Mouse (Mus musculus) cerebellum, postnatal 14 days (tissue): ENCODE results near the gene Gm4707.
A peak's percentile ranks its signal among the peaks of the same experiment; 100 is the strongest.
"Not testable (repeated sequence)": the region's sequence is repeated elsewhere in the genome, so short reads cannot be mapped to it uniquely, and the experiment has no call there.

Experiments used
- DNase-seq, 2 experiments: peaks; one replicate each; pipeline ENCODE4 v3.0.0; 2021; ENCODE audit warnings: mixed read lengths in 2 of 2

Gene Gm4707

DNA sequence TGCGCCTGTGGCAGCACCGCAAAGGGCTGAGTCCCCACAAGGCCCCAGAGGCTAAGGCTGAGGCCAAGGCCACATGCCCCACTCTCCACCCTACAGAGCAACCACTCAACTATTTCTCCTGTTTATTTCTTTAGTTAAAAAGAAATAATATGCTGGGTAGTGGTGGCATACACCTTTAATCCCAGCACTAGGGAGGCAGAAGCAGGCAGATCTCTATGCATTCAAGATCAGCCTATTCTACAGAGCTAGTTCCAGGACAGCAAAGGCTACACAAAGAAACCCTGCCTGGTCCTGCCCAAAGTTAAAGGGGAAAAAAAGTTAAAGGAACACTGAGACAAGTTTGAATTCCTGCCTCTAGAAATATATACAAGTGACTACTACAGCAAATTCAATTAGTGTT is at the start of gene Gm4707:
Gm4707 (minus strand) TSS at position 101 of the 400 bp plus-strand sequence.
- DNase-seq: no peak

DNA sequence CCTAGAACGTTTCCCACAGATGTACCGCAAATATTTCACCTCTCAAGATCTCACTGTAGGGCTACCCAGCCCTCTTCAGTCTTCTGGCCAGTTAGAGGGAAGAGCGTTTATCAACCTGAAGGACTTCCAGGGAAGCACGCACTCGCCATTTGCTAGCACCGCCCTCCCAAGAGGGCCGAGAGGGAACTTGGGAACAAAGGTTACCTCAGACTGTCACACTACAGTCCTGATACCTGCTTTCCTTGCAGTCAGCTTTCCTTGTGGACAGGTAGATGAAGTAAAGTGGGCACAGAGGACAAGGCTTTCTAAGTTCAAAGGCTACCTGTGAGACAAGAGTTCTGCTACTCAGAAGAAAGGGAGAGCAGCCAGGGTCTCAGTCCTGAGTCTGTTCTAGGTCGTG is 47.1 kb upstream of the Gm4707 start:
- DNase-seq: no peak

DNA sequence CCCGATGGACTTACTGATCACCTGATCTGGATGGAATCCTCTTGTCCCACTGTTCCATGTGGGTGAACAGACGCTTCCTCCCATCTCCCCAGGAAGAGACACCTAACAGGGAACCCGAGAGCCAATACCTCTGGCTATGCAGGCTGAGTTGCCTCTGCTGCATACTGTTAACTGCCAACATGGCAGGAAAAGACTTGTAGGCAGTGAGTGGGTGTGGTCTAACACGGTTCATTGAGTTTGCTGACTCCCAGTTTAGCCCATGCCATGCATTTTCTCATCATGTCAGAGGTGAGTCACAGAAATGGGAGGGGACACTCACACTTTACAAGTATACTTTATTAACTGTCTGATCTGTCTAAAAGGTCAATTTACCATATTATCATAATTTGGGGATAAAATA is 36.1 kb upstream of the Gm4707 start:
- DNase-seq: no peak

DNA sequence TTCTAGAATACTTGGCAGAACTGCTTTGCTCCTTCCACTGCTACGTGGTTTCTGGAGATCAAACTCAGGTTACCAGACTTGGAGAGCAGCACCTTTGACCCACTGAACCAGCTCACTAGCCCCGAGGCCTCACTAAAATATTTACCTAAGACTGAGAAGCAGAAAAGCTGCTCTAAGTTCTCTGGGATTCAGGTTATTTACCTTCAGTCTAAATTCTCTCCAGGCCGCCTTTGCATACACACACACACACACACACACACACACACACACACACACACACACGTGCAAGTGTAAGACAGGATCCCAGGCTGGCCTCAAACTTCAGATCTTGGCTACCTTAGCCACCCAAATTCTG is 31.6 kb upstream of the Gm4707 start:
- no peak for DNase-seq

GRCm38 (mm10) chr17:71490666-71491331 is 31.1 kb upstream of the Gm4707 start:
- no peak for DNase-seq

DNA sequence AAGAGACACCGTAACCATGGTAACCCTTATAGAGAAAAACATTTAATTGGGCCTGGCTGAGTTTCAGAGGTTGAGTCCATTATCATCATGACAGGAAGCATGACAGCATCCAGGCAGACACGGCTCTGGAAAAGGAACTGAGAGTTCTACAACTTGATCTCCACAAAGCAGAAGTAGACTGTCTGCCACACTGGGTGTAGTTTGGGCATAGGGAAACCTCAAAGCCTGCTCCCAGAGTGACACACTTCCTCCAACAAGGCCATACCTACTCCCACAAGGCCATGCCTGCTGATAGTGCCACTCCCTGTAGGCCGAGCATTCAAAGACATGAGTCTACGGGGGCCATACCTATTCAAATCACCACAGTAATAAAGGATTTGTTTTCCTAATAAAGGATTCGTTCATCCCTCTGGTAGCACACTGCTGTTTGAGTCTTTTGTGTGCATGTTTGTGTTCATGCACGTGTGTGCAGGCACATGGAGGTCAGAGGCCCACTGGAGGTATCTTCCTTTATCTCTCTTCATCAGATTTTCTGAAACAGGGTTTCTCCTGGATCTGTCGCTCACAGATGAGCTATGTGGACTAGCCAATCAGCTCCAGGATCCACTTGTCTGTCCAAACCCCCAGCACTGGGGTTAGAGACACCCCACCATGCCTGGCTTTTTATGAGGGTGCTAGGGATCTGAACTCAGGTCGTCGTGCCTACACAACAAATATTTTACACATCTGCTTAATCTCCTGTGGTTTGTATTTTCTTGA is 30.2 kb upstream of the Gm4707 start:
- no peak for DNase-seq

- DNase-seq: no peak
Measured at GRCm38 (mm10) chr17:71486231-71486851, 26.6 kb upstream of the Gm4707 start.

DNA sequence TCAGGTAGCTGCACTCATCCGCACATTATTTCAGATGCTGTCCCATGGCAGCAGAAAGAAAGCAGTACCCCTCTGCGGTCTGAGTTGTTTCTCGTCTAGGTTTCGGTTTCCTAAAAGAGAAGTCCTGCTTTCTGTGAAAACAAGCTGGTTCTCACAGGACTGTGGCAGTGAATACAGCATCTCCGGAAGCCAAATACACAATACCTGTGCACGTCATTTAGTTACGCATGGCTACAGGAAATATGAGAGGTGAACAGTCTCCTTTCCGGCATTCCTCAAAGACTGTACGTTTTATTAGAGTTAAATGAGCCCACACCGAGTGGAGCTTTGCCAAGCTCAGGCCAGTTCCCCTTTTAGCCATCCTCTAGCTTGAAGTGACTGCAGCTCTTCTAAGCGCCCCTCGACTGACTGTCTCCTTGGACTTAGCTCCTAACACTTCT is 26.1 kb upstream of the Gm4707 start:
- DNase-seq: no peak

DNA sequence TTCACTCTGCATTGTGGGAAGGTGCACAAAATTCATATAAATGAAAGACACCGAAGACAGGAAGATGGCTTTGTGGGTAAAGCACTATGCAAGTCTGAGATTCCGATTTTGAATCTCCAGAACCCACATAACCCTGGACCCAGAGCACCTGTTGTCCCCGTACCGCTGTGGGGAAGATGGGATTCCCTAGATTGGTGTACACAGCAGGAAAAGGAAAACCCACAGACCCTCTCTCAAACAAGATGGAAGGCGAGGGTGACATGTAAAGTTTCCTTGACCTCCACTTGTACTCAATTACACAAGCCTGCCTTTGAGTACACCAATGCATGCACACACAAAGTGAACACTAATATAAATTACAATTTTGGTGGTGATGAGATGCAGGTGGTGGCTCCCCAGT is 25.0 kb upstream of the Gm4707 start:
- no peak for DNase-seq

- DNase-seq: no peak
Measured at GRCm38 (mm10) chr17:71483418-71484060, 23.8 kb upstream of the Gm4707 start.

DNA sequence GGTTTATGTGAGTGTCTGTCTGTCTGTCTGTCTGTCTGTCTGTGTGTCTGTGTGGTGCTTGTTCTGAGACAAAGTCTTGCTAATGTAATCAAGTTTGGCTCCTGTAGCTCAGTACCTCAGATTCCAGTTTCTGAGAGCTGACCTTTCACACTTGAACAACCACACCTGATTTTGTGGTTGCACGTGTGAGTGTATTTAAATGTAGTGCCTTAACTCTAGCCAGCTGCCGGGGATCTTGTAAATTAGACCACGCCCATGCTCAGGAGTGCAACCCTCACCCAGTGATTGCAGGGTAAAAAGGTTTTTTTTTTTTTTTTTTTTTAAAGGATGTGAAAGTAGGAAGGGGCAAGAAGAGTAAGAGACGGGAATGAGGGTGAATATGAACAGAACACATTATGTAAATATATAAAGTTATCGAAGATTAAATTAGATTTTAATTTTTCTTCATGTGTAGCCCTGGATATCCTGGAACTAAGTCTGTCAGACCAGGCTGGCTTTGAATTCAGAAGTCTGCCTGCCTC is 19.7 kb upstream of the Gm4707 start:
- no peak for DNase-seq

DNA sequence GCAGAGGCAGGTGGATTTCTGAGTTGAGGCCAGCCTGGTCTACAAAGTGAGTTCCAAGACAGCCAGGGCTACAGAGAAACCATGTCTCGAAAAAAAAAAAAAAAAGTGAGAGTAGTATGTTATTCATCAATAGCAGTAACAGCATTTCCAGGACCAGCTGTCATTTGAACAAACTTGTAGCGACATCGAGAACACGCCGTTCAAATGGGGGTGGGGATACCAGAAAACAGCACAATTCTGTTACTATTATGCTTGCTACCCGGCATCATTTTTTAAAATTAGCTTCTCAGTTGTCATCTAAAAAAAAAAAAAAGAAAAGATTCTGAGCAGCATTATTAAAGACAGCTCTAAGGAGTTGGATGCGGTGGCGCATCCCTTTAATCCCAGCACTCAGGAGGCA is 17.8 kb upstream of the Gm4707 start:
- DNase-seq: no peak

GRCm38 (mm10) chr17:71476346-71477020 is 16.8 kb upstream of the Gm4707 start:
- peak; percentile 10 to 22 for DNase-seq

DNA sequence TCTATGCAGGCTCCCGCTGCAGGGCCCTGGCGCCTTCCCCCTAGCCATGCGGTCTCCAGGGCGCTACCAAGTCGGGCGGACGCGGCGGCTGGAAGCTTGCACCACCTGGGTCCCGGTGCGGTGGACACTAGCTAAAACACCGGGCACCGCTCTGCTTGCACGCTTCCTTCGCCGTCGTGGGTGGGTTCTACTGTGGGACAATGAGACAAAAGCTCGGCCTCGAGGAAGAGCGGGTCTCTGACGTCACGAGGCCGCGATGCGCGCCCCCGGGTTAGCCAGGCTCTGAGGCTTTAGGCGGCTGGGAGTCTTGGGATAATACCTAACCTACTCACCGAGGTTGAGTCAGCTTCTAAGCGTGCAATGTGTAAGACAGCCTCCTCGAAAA is 16.0 kb upstream of the Gm4707 start:
- peak; percentile 76 to 80 for DNase-seq

DNA sequence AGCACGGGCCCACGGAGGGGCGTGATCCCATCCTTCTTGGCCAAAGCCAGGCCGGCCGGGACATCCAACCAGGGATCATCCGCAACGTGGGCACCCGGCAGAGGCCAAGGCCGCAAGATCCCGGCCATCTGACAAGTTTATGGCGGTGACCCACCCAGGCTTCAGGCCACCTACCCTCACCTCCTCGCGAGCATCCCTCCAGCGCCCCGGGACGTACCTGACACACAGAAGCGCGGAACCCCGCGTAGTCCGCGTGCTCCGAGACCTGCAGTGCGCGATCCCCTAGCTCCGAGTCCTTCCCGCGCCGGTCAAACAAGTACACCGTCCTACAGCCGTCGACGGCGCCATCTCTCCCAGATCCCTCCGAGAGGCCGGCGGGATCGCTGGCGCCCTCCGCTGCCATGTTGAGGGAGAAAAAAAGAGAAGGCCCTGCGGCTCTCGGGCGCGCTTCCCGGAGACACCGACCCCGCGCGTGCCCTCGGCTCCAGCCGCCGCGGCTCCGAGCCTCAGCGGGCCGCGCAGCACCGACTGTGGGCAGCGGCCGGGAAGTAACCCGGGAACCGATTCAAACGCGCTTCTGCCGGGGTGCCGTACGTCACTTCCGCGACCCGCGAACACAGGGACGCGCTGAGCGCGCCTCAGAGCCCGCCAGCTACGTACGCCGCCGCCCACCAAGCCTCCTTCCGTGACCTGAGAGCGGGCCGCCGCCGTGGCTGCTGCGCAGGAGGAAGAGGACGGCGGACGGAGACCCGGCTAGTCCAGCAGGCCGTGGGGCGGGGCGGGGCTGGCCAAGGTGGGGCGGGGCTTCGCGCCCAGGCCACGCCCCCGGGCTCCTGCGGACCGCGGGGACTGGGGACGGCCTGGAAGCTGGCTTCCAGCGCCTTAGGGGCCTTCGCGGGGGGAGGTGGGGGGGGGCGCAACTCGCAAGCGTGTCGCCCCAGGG is 15.3 kb upstream of the Gm4707 start, which contains the start of gene Smchd1:
Smchd1 (minus strand) TSS at position 582 of the 943 bp plus-strand sequence.
- DNase-seq: peak; percentile 93 to 95

DNA sequence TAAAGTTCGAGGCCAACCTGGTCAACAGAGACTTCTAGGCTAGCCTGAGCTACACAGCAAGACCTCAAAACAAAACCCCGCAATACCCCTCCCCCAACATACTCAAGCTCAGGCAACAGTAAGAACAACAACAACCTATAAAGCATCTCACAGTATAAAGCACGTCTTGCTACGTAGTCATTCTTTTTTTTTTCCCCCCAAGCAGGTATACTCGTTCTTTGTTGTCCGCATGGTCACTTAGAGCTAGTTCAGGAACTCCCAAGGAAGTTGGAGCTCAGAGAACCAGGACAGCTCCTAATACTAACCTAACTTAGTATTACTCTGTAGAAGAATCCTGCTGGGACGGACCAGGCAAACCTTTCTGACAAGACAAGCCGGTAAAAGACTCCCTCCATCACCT is 14.4 kb upstream of the Gm4707 start:
- DNase-seq: peak in 1 of 2 experiments; percentile 15

DNA sequence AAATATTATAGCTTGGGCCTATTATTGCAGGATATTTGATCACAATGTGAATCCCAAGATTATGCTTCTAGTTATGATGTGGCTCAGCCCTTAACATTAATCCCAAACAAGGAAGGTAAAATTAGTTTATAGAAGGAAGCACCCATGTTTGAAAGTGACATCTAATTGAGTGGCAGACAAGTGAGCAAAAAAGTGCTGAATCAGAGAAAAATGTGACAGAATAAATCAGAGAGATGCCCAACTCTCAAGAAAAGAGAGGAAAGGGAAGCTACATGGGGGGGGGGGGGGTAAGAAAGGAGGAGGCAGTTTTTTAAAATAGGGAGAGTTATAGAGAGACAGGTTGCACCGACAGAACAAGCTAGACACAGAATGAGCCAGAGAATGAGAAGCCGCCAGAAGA is 11.5 kb upstream of the Gm4707 start:
- no peak for DNase-seq

DNA sequence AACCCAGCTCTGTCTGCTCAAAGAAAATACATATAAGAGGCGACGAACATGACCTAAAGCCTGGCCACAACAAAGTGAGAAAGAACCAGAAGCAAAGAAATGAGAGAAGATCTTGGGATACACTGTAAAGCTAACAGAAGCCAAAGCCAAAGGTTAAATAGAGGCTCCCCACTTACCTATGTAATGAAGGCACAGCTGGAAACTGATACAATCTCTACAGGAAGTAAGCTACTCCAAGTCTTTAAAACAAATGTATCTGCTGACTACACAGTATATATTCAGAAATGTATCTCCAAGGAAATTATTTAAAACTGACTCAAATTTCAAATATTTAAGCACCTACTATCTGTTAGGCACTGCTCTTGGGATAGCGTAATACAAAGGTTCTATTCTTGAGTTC is 594 bp upstream of the Gm4707 start:
- DNase-seq: no peak

- not testable (repeated sequence) for DNase-seq
Measured at GRCm38 (mm10) chr17:71457361-71457760, 2.4 kb downstream of the Gm4707 start.

GRCm38 (mm10) chr17:71445191-71445590 is 14.5 kb downstream of the Gm4707 start:
- no peak for DNase-seq

- no peak for DNase-seq
Measured at GRCm38 (mm10) chr17:71444718-71445117, 15.0 kb downstream of the Gm4707 start.
